Mouse (Mus musculus) layer of hippocampus, postnatal 14 days (tissue): ENCODE measurements around the gene Tfpi. TPM values are rescaled to one million over a fixed set of nuclear protein-coding genes. Genes with fewer than 3 reads are reported as not detected.
"Not testable (repeated sequence)": the region's sequence is repeated elsewhere in the genome, so short reads cannot be mapped to it uniquely, and the experiment has no call there.

Experiments used
- DNase-seq, 2 experiments: peaks; one replicate each; pipeline ENCODE4 v3.0.0; 2021 to 2022; ENCODE audit warnings: low spot score in 2 of 2, mixed read lengths in 1 of 2
- total RNA-seq, 2 experiments: library from RNA; stranded (reverse); gene quantifications; 2 replicates each; pipeline ENCODE4 v1.2.3; 2021

Tfpi gene
- total RNA-seq, 2 experiments from 2014 or later, result 4.3 to 6.0 TPM

- DNase-seq, result no peak
Measured at GRCm38 (mm10) chr2:84393236-84393635, 83.3 kb downstream of the Tfpi start.

GRCm38 (mm10) chr2:84389075-84389474 lies 87.5 kb downstream of the Tfpi start:
- DNase-seq, result no peak

GRCm38 (mm10) chr2:84388537-84388936 lies 88.0 kb downstream of the Tfpi start:
- not testable (repeated sequence) for DNase-seq

- DNase-seq, result no peak
Measured at GRCm38 (mm10) chr2:84388023-84388416, 88.6 kb downstream of the Tfpi start.

- no peak for DNase-seq
Measured at GRCm38 (mm10) chr2:84387394-84388022, 89.1 kb downstream of the Tfpi start.

GRCm38 (mm10) chr2:84386563-84387393 lies 89.8 kb downstream of the Tfpi start:
- DNase-seq, result no peak

- no peak for DNase-seq
Measured at GRCm38 (mm10) chr2:84384911-84385693, 91.5 kb downstream of the Tfpi start.

DNA sequence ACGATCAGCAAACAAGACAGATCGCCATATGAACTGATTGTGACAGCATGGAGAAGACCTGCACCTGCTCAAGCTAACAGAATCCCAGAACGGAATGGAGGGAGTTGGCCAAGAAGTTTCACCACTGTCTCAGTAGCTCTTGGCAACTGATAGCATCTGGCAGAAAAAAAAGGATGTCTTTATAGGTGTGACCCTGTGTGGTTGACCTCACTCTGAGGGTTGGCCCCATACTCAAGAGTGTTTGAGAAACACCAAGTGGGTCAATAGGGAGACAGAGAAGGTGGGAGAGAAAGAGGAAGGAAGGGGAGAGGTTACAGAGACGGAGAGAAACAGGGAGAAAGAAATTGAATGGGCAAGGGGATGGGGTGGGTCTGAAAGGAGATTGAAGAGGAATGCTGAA lies 92.7 kb downstream of the Tfpi start:
- DNase-seq, result no peak

Other genes with a start within 250 kb of the Tfpi start
- 10 to 100 TPM in 1 of 2 experiments, 1 to 10 TPM in 1; 9.7 to 14.0 TPM for gene Calcrl, start 51.4 kb downstream of the Tfpi start, total RNA-seq
- 10 to 100 TPM; 59.1 to 68.0 TPM for gene Ctnnd1, start 174.0 kb upstream of the Tfpi start, total RNA-seq
- not detected for gene Btbd18, start 182.3 kb upstream of the Tfpi start, total RNA-seq
- 10 to 100 TPM; 41.7 to 46.8 TPM for gene Selenoh, start 194.0 kb upstream of the Tfpi start, total RNA-seq
- 1 to 10 TPM; 2.9 to 9.8 TPM for gene Gm28635, start 201.3 kb upstream of the Tfpi start, total RNA-seq
- 10 to 100 TPM; 31.4 to 32.0 TPM for gene Med19, start 201.6 kb upstream of the Tfpi start, total RNA-seq
- 100 to 1,000 TPM; 195 to 204 TPM for gene Tmx2, start 202.4 kb upstream of the Tfpi start, total RNA-seq
- gene Zdhhc5, start 238.4 kb upstream of the Tfpi start, total RNA-seq, result 10 to 100 TPM; 36.6 to 37.8 TPM